Mouse (Mus musculus) CD4-positive helper T cell, adult 2 months (primary cell): Measurements from ENCODE around the gene Gm47969.

ENCODE experiments used
- DNase-seq: peaks from one replicate; pipeline ENCODE4 v3.0.0-alpha.2; 2012; ENCODE audit warnings: low read depth, missing footprints, low spot score

Gm47969 gene

DNA sequence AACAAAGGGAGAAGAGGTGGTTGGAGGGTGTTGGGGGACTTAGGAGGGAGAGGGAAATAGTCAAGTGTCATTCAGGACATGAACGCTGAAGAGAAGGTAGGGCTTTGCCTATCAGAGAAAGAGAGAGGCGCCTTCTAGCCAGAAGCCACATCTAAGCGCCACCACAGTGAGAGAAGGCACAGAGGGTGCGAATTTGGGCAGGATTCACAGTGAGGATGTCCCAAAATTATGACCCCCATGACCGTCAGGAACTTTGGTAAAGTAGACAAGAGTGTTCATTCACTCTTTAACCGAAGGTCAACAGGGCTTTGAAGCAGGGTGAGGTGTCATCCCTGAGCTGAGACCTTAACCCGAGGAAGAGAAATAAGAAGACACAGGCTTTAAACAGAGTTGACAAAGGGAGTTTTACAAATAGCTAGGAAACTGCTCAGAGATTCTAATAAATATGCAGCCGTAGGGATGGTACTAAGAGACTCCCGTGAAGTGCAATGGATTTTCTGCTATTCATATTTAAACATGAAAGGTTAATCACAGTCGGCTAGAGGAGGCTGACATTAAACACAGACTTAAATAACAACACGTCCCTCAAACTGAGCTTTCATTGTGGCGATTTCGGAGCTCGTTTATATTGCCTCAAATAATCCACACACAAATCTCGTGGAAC is 30.9 kb downstream of the Gm47969 start:
- no peak for DNase-seq

DNA sequence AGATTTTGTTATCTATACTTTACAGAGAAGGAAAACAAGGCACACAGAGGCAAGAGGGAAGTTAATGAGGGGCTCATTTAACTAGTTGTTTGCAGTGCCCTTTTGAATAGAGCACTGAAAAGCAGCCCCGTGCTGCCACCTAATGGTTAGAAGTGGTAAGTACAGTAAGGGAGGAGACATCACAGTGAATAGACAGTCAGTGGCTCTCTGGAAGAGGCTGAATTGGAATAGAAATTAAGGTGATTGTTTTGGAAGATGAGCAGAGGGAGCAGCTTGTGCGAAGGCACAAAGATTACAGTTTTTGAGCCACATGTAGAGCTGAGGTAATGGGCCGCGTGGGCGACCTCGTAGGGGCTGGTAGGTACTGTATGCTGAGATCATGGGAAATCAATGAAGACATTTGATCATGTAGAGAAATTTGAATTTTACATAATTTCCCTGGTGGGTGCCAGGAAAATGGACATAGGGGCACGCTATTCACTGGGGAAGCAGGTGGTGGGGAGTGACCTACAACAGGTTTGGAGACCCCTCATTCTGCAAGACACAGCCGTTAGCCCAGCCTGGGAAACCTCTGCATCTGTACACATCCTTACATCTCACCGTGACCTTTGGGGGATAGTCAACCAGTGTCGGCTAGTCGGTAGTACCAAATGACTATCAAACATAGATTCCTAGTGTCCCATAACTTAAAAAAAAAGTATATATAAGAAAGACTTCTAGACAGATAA is 31.6 kb downstream of the Gm47969 start:
- DNase-seq = peak; percentile 54

DNA sequence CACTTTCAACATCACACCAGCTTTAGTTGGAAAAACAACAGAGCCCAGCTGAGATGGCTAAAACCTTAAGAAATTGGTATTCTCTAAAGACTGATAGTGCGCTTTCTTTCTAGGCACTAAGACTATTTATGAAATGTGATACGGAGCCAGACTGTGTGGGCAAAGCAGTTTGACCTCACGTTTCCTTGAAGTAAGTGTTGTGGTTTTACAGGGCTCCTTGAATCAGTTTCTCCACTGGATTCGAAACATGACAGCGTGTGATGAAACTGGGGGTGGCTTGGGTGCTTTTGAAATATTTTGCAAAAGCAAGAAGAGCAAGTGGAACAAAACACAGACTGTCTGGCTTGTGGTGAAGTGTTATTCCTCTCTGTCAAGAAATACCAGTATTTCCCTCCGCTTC is 32.3 kb downstream of the Gm47969 start:
- peak; percentile 34 for DNase-seq

DNA sequence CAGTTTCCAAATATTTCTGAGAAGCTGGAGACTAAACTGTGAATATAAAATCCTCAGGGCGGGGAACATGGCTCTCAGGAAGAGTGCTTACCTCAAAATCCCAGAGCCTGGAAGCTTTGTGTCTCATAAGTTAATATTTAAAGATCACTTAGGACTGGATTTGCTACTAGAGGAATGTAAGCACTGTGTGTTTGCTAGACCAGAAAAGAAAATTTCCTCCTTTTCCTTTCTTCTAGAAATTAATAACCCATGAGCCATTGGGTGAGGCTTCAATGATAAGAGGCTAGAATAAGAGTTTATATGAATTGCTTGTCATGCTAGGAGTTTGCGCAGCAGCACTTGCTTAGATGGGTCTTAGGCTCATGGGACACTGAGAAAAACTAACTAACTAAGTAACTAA is 40.1 kb downstream of the Gm47969 start:
- DNase-seq = no peak

DNA sequence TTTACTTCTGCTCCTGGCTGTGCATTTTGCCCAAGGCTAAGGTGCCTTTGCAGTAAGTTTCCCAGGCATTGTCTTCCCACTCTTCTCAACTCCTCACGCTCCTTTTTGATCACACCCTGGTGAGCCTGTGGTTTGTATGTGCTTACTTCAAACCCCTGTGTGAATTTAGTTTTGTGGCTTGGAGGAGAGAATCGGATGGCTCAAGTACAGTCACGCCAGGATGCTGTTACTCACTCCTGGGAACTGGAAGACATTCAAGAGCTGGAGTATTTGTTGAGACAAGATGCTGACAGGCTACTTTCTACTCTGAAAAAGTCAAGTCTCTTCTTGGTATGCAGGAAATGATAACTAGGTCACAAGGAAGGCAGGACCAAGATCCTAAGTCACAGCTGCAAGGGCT is 46.5 kb downstream of the Gm47969 start:
- DNase-seq = no peak
